Mouse (Mus musculus) megakaryocyte, adult 5-6 weeks (primary cell): Measurements from ENCODE around the gene Atrnl1. TPM values are rescaled to one million over a fixed set of nuclear protein-coding genes. Genes with fewer than 3 reads are reported as not detected.
"Not testable (repeated sequence)": the region's sequence is repeated elsewhere in the genome, so short reads cannot be mapped to it uniquely, and the experiment has no call there.

Experiments used
- ATAC-seq: 2 replicates; pipeline ENCODE4 v1.8.0; 2016; ENCODE audit warnings: mild to moderate bottlenecking, inconsistent platforms; ENCODE audit not compliant: poor library complexity, severe bottlenecking
- total RNA-seq, 2 experiments: library from RNA; stranded (forward) in 1 of 2; stranded (reverse) in 1 of 2; fragments of 153-499, 151-499 nt in 1 of 2; fragments of 221-1000, 200-1000 nt in 1 of 2; gene quantifications; 2 replicates each; pipeline versions ENCODE4 v1.2.3 to v1.2.4; 2015 to 2017

The Atrnl1 gene
- total RNA-seq, 2 experiments from 2014 or later, result 29.6 to 39.2 TPM

GRCm38 (mm10) chr19:57816221-57816996 is 205.6 kb downstream of the Atrnl1 start:
- ATAC-seq, result no peak

- no peak for ATAC-seq
Measured at GRCm38 (mm10) chr19:57817736-57818135, 206.9 kb downstream of the Atrnl1 start.

GRCm38 (mm10) chr19:57823446-57823845 is 212.6 kb downstream of the Atrnl1 start:
- no peak for ATAC-seq

- ATAC-seq, result no peak
Measured at GRCm38 (mm10) chr19:57825271-57826207, 214.7 kb downstream of the Atrnl1 start.

- ATAC-seq, result no peak
Measured at GRCm38 (mm10) chr19:57833083-57833482, 222.2 kb downstream of the Atrnl1 start.

GRCm38 (mm10) chr19:57837882-57838281 is 227.0 kb downstream of the Atrnl1 start:
- no peak for ATAC-seq

GRCm38 (mm10) chr19:57838546-57838945 is 227.7 kb downstream of the Atrnl1 start:
- no peak for ATAC-seq

GRCm38 (mm10) chr19:57849915-57850314 is 239.1 kb downstream of the Atrnl1 start:
- ATAC-seq, result no peak

- ATAC-seq, result no peak
Measured at GRCm38 (mm10) chr19:57868350-57868749, 257.5 kb downstream of the Atrnl1 start.

- no peak for ATAC-seq
Measured at GRCm38 (mm10) chr19:57870871-57871270, 260.0 kb downstream of the Atrnl1 start.

- ATAC-seq, result no peak
Measured at GRCm38 (mm10) chr19:57876057-57876456, 265.2 kb downstream of the Atrnl1 start.

- no peak for ATAC-seq
Measured at GRCm38 (mm10) chr19:57877343-57877742, 266.5 kb downstream of the Atrnl1 start.

GRCm38 (mm10) chr19:57878583-57878982 is 267.7 kb downstream of the Atrnl1 start:
- ATAC-seq, result no peak

GRCm38 (mm10) chr19:57879841-57880240 is 269.0 kb downstream of the Atrnl1 start:
- not testable (repeated sequence) for ATAC-seq

GRCm38 (mm10) chr19:57881927-57882326 is 271.1 kb downstream of the Atrnl1 start:
- ATAC-seq, result no peak

GRCm38 (mm10) chr19:57888871-57889270 is 278.0 kb downstream of the Atrnl1 start:
- ATAC-seq, result no peak

- no peak for ATAC-seq
Measured at GRCm38 (mm10) chr19:57889741-57890140, 278.9 kb downstream of the Atrnl1 start.

- no peak for ATAC-seq
Measured at GRCm38 (mm10) chr19:57890954-57891353, 280.1 kb downstream of the Atrnl1 start.

GRCm38 (mm10) chr19:57894191-57894590 is 283.4 kb downstream of the Atrnl1 start:
- no peak for ATAC-seq

GRCm38 (mm10) chr19:57900037-57900436 is 289.2 kb downstream of the Atrnl1 start:
- ATAC-seq, result no peak

- ATAC-seq, result no peak
Measured at GRCm38 (mm10) chr19:57909466-57909865, 298.6 kb downstream of the Atrnl1 start.

- ATAC-seq, result no peak
Measured at GRCm38 (mm10) chr19:57910650-57911049, 299.8 kb downstream of the Atrnl1 start.
